8 mouse cellular contexts compared by ENCODE assay signal in genomic region chr2:68430493-68430892, GRCm38 (mm10).
DNase-seq lines count a peak whose midpoint lies in the region; ATAC-seq lines count a peak whose summit lies in the region.

No protein-coding gene starts in this region.

- DNase-seq in frontal cortex, postnatal 14 days (ENCODE audit: low spot score in 2 of 2), result no peak
- DNase-seq in urinary bladder, postnatal 14 days (ENCODE audit: low spot score), result peak; percentile 42
- no peak for DNase-seq in urinary bladder, postnatal 25 days (ENCODE audit: low spot score)
- DNase-seq in lung, postnatal 25 days (ENCODE audit: low spot score), result peak; percentile 60
- DNase-seq in thymus, postnatal 4 days, result peak; percentile 79
- no peak for DNase-seq in ovary, postnatal 14 days (ENCODE audit: low spot score)
- no peak for DNase-seq in frontal cortex, postnatal 25 days (ENCODE audit: low spot score in 2 of 2)

- ATAC-seq in frontal cortex, adult (ENCODE audit: low TSS enrichment), result peak; percentile 68

Comparison
In these comparisons a context has a peak if more than half of its experiments do, and no peak if none do; other contexts are left out.
1. DNase-seq: peak in urinary bladder, postnatal 14 days (single experiment), lung, postnatal 25 days (single experiment) and thymus, postnatal 4 days (single experiment); none in frontal cortex, postnatal 14 days (0 of 2), urinary bladder, postnatal 25 days (single experiment), ovary, postnatal 14 days (single experiment) and frontal cortex, postnatal 25 days (0 of 2).